Mouse (Mus musculus): Measurements from ENCODE around the gene Plcb2. TPM values are rescaled to one million over a fixed set of nuclear protein-coding genes. Genes with fewer than 3 reads are reported as not detected.

The Plcb2 gene
- polyA plus RNA-seq, 1 experiment from 2014 or later, result 1.4 TPM

DNA sequence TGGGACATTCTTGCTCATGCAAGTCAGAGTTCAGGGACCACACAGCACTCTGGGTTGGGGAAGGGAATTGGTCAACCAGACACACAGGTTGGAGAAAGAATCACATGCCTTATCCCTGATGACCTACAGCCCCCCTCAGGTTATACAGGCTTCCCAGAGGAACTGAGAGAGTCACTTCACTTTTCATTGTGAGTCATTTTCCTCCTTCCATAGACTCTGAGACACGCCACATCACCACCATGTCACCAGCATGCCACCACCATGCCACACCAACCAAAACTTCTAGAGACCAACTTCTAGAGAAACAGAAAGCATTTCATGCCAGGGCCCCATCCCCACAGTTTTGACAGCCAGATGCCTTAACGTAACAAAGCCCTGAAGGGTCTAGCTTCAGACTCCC, 1.4 kb downstream of the Plcb2 start:
- H3K9ac ChIP-seq (ENCODE audit: low read depth, low read length), result no peak overlapping the region
- H3K4me1 ChIP-seq (replicated peaks; ENCODE audit: insufficient read depth, low read length), result peaks cover 11% of the 10 kb centered on the region
- no peak for TF ChIP-seq CTCF (IDR thresholded peaks at IDR 0.05; ENCODE audit: low read depth)
- no peaks in the 10 kb centered on the region for H3K36me3 ChIP-seq (ENCODE audit: insufficient read depth, low read length)
- DNase-seq (ENCODE audit: low spot score) (no peak), ATAC-seq (replicated peaks; ENCODE audit: low FRiP score, low read depth) (no peak)
- no peak overlapping the region for H3K4me3 ChIP-seq (replicated peaks; ENCODE audit: low read depth, low read length)
- no peaks in the 10 kb centered on the region for H3K9me3 ChIP-seq (replicated peaks; ENCODE audit: low read length)
- H3K27me3 ChIP-seq (ENCODE audit: insufficient read depth, low read length), result 0 out of 2 replicates have a peak, but pooled peaks cover 3% of the 10 kb centered on the region
- WGBS, result 88% methylated on average over 2 of the region's 2 CpGs
- no peak overlapping the region for H3K4me2 ChIP-seq (ENCODE audit: low read length)
- H3K27ac ChIP-seq, result no peak overlapping the region

DNA sequence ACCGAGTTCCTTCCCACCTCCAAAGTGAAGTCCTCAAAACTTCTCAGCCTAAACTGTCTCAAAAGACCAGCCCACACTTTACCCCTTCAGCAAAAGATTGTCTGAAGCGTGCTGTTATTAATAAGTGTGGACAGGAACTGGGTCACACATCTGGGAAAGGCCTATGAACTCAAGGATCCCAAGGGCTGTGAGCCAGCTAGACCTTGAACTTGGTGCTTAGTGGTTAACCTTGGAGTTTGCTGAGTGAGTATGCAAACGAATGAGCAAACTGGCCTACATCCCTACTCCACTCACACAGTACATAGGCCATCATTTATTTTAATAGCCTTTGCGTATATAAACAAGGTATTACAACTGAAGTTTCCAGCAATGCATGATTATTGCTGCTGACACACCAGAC, 2.7 kb downstream of the Plcb2 start:
- Histone ChIP-seq H3K36me3 (ENCODE audit: insufficient read depth, low read length) (no peaks in the 10 kb centered on the region), H3K9ac (ENCODE audit: low read depth, low read length) (no peak overlapping the region), H3K4me2 (ENCODE audit: low read length) (no peak overlapping the region), H3K9me3 (replicated peaks; ENCODE audit: low read length) (no peaks in the 10 kb centered on the region), H3K27ac (no peak overlapping the region), H3K4me1 (replicated peaks; ENCODE audit: insufficient read depth, low read length) (peaks cover 11% of the 10 kb centered on the region), H3K4me3 (replicated peaks; ENCODE audit: low read depth, low read length) (no peak overlapping the region), H3K27me3 (ENCODE audit: insufficient read depth, low read length) (no peaks in the 10 kb centered on the region)
- no peak for DNase-seq (ENCODE audit: low spot score)
- 69% methylated on average over 4 of the region's 4 CpGs for WGBS
- ATAC-seq (replicated peaks; ENCODE audit: low FRiP score, low read depth), result no peak
- TF ChIP-seq CTCF (IDR thresholded peaks at IDR 0.05; ENCODE audit: low read depth), result no peak

DNA sequence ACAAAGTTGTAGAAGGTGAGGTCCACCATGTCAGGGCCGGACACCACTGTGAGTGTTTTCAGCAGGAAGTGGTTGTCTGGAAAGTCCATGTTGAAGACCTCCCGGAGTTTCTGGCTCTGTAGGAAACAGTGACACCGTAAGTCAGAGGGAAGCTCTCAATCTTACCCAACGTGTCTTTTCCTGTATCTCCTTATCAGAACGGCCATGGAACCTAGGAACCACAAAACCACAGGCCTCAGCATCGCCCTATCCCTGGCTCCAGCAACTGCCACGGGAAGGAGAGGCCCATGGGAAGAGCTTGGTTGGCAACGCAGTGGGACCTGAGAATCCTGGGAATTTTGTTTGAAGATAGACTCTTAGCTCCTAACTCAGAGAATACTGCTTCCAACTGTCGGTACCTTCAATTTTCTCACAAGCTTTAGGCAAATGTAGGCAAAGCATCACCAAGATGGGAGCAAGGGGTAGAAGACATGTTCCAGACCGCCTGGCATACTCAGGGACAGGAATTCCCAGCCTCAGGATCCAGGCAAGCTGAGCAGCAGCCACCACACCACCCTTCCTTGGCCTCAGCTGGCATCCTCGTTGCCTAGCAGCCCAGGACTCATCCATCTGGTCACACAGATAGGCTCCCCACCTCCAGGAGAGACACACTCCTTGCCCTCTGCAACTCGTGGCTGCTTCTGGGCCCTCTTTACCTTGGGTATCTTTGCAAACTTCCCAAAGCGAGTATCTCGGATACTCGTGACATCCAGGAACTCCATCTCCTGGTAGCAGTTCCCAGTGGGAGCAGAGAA, 4.3 kb downstream of the Plcb2 start:
- Histone ChIP-seq H3K9ac (ENCODE audit: low read depth, low read length) (no peak overlapping the region), H3K4me1 (replicated peaks; ENCODE audit: insufficient read depth, low read length) (peaks cover 7% of the 10 kb centered on the region), H3K9me3 (replicated peaks; ENCODE audit: low read length) (no peaks in the 10 kb centered on the region), H3K27ac (no peak overlapping the region), H3K27me3 (ENCODE audit: insufficient read depth, low read length) (no peaks in the 10 kb centered on the region), H3K4me2 (ENCODE audit: low read length) (no peak overlapping the region), H3K4me3 (replicated peaks; ENCODE audit: low read depth, low read length) (no peak overlapping the region), H3K36me3 (ENCODE audit: insufficient read depth, low read length) (no peaks in the 10 kb centered on the region)
- DNase-seq (ENCODE audit: low spot score), result no peak
- no peak for ATAC-seq (replicated peaks; ENCODE audit: low FRiP score, low read depth)
- 79% methylated on average over 15 of the region's 15 CpGs for WGBS
- no peak for TF ChIP-seq CTCF (IDR thresholded peaks at IDR 0.05; ENCODE audit: low read depth)

DNA sequence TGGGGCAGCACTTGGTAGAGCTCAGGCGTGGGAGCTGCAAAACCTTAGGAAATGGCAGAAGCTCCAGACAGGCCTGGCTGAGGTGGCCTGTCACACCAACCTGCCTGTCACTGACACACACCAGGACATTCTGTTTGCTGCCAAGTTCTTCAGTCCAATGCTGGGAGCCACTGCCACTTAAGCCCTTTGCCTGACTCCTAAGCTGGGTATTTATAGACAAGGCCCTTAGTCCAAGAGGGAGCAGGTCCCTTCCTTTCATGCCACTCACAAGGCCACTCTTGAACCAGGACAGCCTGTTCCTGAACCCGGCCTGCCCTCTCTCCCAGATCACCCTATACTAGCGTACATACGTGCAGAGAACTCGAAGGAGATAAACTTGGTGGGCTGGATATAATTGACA, 11.6 kb downstream of the Plcb2 start:
- 86% methylated on average over 5 of the region's 5 CpGs for WGBS
- Histone ChIP-seq H3K36me3 (ENCODE audit: insufficient read depth, low read length) (no peaks in the 10 kb centered on the region), H3K9ac (ENCODE audit: low read depth, low read length) (no peak overlapping the region), H3K4me1 (replicated peaks; ENCODE audit: insufficient read depth, low read length) (no peaks in the 10 kb centered on the region), H3K9me3 (replicated peaks; ENCODE audit: low read length) (no peaks in the 10 kb centered on the region), H3K27me3 (ENCODE audit: insufficient read depth, low read length) (no peaks in the 10 kb centered on the region), H3K4me2 (ENCODE audit: low read length) (no peak overlapping the region), H3K4me3 (replicated peaks; ENCODE audit: low read depth, low read length) (no peak overlapping the region), H3K27ac (no peak overlapping the region)
- DNase-seq (ENCODE audit: low spot score), result no peak
- no peak for TF ChIP-seq CTCF (IDR thresholded peaks at IDR 0.05; ENCODE audit: low read depth)
- ATAC-seq (replicated peaks; ENCODE audit: low FRiP score, low read depth), result no peak

DNA sequence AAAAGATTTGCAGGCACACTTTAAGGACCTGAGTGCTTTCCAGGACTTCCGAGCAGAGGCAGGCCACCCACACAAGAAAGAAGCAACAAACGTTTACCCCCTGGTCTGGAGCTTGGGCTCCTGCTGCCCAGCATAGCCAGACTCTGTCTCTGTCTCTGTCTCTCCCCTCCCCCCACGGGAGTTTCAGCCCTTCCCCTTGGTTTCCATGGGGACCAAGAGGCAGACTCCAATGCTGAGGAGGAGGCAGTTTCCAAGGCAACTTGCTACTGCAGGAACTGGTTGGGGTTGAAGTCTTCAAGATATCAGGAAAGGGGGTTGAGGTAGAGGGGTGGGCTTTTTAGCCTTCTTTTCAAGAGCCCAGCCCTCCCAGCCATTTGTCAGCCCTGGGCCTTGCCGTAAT, 14.0 kb downstream of the Plcb2 start:
- no peak overlapping the region for H3K4me2 ChIP-seq (ENCODE audit: low read length)
- H3K27me3 ChIP-seq (ENCODE audit: insufficient read depth, low read length), result peaks cover 13% of the 10 kb centered on the region
- no peak for DNase-seq (ENCODE audit: low spot score)
- peaks cover 13% of the 10 kb centered on the region for H3K4me1 ChIP-seq (replicated peaks; ENCODE audit: insufficient read depth, low read length)
- no peaks in the 10 kb centered on the region for H3K9me3 ChIP-seq (replicated peaks; ENCODE audit: low read length)
- TF ChIP-seq CTCF (IDR thresholded peaks at IDR 0.05; ENCODE audit: low read depth), result no peak
- H3K9ac ChIP-seq (ENCODE audit: low read depth, low read length), result no peak overlapping the region
- H3K36me3 ChIP-seq (ENCODE audit: insufficient read depth, low read length), result no peaks in the 10 kb centered on the region
- 46% methylated on average over 4 of the region's 4 CpGs for WGBS
- no peak for ATAC-seq (replicated peaks; ENCODE audit: low FRiP score, low read depth)
- H3K27ac ChIP-seq, result no peak overlapping the region
- H3K4me3 ChIP-seq (replicated peaks; ENCODE audit: low read depth, low read length), result no peak overlapping the region

DNA sequence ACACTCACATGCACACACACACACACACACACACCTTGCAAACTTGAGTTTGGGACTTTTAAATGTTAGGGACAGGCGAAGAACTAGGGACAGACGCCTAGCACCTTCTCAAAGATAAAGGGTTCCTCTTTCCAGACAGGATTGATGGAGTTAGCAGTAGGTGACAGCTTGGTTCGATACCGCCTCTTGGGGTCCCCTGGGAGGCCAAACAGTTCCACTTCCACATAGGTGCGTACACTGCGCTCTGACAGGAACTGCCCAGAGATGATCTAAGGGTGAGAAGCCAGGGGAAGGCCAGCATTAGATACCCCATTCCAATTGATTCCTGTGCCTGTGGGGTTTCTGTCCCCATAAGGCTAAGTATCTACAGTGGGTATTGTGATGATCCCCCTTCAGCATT, 14.6 kb downstream of the Plcb2 start:
- H3K9ac ChIP-seq (ENCODE audit: low read depth, low read length), result no peak overlapping the region
- DNase-seq (ENCODE audit: low spot score) (no peak), ATAC-seq (replicated peaks; ENCODE audit: low FRiP score, low read depth) (no peak)
- no peak overlapping the region for H3K4me3 ChIP-seq (replicated peaks; ENCODE audit: low read depth, low read length)
- peaks cover 13% of the 10 kb centered on the region for H3K27me3 ChIP-seq (ENCODE audit: insufficient read depth, low read length)
- H3K9me3 ChIP-seq (replicated peaks; ENCODE audit: low read length), result no peaks in the 10 kb centered on the region
- no peak overlapping the region for H3K4me2 ChIP-seq (ENCODE audit: low read length)
- H3K36me3 ChIP-seq (ENCODE audit: insufficient read depth, low read length), result no peaks in the 10 kb centered on the region
- no peak for TF ChIP-seq CTCF (IDR thresholded peaks at IDR 0.05; ENCODE audit: low read depth)
- no peak overlapping the region for H3K27ac ChIP-seq
- WGBS, result 87% methylated on average over 6 of the region's 6 CpGs
- peaks cover 13% of the 10 kb centered on the region for H3K4me1 ChIP-seq (replicated peaks; ENCODE audit: insufficient read depth, low read length)

Measured in kidney, postnatal 0 days (tissue).